Mouse (Mus musculus) adrenal gland, postnatal 10 days (tissue): Measurements from ENCODE around the gene Lin28b. TPM values are rescaled to one million over a fixed set of nuclear protein-coding genes. Genes with fewer than 3 reads are reported as not detected.
"Not testable (repeated sequence)": the region's sequence is repeated elsewhere in the genome, so short reads cannot be mapped to it uniquely, and the experiment has no call there.

Source experiments
- DNase-seq: peaks from one replicate; pipeline ENCODE4 v3.0.0; 2021; ENCODE audit warnings: mixed read lengths
- total RNA-seq, 2 experiments: library from RNA; stranded (reverse); gene quantifications; 2 replicates each; pipeline ENCODE4 v1.2.3; 2021

Gene Lin28b
- total RNA-seq, 2 experiments from 2014 or later: 0.06 to 0.15 TPM

DNA sequence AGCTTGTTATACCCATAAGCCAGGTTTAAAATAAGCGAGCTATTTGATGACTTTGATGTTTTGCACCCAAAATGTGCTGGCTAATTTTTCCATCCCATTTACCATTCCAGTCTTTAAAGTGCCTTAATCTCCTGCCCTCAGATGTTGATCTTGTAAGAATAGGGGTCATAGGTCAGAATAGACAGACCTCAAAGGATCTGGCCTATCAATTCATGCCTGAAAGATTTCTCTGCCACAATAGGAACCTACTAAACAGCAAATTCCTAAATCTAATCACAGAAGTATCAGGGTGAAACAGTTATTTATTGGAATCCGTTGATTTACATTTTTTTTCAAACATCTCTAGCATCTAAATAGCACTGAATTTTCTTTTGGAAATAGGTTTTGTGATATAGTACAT is 74.5 kb downstream of the Lin28b start:
- DNase-seq: no peak

DNA sequence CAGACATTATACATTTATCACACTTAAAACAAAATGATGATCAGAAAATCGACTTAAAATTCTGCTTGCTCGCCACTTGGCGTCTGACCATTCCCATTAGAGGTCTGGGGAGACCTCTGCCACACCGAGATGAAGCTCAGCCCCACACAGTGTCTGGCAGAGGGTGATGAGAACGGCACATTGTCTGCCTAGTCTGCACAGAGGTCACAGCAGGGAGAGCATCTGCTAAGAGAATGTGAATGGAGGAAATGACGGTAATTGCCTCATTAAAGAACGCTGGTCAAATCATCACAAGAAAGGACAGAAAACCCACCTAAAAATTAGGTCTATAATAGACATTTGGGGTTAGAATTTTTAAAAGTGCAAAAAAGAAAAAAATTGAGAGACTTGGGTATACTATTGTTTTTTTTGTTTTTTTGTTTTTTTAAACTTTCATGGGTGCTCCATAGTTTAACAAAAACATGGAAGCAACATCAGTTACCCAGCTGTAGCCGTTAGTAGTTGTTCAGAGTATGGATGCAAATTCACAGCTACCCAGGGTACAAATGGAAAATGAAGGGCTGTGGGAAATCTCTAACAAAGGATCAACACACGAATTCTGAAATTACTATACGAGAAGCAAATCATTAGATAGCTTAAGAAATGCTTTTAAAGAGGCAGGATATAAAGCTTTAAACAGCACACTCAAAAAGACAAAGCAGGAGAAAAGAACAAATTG is 75.4 kb downstream of the Lin28b start:
- no peak for DNase-seq

DNA sequence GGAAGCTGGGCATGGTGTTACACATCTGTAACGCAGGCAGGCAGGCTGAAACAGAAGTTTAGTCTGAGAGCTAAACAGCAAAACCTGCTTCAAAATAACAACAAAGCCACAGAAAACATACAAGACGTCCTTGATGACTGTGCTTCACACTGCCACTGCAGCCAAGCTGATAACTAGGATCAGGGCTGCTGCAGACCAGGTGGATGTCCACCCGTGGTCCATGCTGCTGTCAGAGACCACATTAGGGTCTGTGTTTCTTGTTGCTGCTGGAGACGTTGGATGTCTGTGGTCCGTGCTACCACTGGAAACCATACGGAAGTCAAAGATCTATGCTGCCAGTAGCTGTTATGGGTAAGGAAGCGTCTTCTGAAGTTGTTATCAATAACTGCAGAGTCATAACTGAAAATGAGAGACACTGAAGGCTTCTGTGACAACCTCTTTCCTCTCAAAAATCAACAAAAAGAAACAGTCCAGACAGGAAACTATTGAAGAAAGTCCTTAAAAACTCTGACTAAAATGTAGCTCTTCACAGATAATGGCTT is 86.4 kb downstream of the Lin28b start:
- DNase-seq: no peak

GRCm38 (mm10) chr10:45398211-45398610 is 88.0 kb downstream of the Lin28b start:
- no peak for DNase-seq

DNA sequence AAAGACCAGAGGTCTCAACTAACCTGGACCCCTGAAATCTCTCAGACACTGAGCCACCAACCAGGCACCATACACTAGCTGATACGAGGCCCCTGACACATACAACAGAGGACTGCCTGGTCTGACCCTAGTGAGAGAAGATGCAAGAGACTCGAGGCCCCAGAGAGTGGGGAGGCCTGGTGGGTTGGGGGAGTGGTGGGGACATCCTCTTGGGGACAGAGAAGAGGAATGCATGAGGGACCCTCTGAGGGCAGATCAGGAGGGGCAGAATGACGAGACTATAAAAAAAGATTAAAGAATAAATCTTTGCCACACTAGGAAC is 103.6 kb downstream of the Lin28b start:
- no peak for DNase-seq

DNA sequence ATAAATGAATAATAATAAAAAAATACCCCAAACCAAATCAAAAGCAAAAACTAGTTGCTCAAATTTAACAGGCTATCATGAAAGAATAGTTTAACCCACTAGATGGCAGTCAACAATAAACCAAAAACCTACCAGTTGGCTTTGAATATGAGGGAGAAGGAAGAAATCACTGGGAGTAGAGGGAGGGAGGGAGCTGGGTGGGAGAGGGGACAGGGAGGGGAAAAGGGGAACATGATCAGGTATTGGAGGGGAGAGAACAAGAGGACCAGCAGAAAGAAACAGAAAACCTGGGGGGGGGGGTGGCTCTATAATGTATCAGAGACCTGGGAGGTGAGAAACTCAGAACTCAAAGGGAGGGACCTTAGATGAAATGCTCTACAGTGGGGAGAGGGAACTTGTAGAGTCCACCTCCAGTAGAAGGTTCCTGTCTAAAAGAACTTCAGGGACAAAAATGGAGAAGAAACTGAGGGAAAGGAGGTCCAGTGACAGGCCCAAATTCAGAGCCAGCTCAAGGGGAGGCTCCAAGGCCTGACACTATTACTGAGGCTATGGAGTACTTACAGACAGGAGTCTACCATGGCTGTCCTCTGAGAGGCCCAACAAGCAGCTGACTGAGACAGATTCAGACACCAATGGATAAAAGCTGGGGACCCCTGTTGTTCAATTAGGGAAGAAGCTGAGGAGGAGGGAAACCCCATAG is 104.1 kb downstream of the Lin28b start:
- no peak for DNase-seq

DNA sequence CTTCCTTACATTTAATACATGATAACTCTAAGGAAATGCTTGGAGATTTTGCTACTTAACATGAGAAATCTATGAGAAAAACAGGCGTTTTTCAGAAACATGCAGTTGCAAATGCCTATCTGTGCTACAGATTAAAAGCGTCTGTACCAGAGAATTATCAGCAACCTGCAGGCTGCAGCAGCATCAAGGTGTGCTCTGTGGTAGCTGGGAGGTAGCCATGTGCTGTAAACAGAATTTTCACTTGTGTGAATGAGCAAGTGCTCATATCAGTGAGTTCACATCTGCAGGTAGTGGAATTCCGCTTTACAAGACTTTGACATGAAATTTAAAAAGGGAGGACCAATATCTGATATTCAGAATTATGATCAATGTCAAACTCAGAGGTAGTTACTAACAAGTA is 107.9 kb downstream of the Lin28b start:
- DNase-seq: no peak

- DNase-seq: peak; percentile 75
These were observed 113.1 kb downstream of the Lin28b start for GRCm38 (mm10) chr10:45372994-45373692.

DNA sequence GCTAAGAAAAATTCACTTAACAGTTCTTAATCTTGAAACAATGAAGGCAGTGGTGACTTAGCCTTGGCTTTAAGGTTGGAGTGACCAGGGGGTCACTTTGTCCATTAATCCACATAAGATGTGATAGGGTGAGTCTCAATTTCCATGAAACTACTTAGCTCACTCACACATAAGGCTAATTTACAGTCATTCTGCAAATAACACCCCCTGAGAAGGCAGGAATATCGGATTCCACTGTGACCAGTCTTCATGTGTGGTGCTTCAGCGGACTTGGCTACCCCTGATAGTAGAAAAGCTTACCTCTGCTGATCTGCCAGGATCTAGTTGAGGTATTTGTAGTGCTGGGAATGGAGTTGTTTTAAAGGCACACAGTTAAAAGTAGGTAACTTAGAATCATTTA is 115.7 kb downstream of the Lin28b start:
- no peak for DNase-seq

DNA sequence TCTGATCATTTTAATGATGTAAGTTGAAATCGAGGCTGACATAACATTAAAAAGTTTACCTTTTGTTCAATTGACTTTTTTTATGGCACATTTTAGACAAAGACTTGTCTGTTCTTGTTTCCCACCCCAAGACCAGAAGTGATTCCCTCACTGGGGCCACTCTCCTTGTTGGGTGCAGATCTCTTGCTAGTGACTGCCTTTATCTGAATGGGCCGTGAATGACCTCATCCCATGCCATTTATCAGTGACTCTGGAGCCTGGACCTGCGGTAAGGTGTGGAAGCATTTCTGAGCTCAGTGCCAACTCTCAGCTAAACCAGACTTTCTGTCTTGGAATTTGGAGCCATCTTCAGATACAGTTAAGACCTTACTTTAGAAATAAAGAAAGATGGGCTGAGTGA is 116.6 kb downstream of the Lin28b start:
- DNase-seq: no peak

DNA sequence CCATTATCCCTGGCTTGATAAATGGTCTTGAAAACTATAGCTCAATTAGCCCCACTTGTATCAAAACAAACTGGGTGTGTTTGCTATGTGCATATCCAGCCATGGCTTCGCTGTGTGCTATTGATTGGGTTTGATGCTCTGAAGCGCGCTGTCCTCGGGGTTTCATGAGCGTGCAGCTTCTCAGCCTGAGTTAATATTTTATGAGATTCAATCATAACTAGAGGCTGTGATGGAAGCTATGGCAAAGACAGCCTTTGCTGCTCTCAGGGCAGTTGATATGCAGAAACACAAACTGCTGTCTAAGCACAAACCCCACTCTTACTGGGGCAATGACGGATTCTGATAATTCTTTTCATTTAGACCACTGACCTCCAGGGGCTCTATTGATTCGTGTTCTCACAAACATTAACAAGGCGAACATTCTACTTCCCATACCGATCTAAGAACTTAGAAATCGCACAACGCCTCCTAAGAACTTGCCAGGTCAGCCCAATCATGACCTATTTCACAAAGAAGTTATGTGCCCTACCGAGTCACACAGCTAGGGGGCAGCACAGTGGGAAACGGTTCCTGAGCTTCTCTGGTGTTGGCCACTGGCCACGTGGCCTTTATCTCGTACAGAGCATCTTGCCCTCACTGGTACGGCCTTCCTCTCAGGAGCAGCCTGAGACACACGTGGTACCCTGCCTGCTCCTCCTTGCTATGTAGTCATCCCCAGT is 119.0 kb downstream of the Lin28b start:
- no peak for DNase-seq

- DNase-seq: no peak
These were observed 122.8 kb downstream of the Lin28b start for GRCm38 (mm10) chr10:45363396-45363795.

GRCm38 (mm10) chr10:45356091-45356490 is 130.1 kb downstream of the Lin28b start:
- DNase-seq: no peak

GRCm38 (mm10) chr10:45348143-45348542 is 138.1 kb downstream of the Lin28b start:
- DNase-seq: not testable (repeated sequence)

DNA sequence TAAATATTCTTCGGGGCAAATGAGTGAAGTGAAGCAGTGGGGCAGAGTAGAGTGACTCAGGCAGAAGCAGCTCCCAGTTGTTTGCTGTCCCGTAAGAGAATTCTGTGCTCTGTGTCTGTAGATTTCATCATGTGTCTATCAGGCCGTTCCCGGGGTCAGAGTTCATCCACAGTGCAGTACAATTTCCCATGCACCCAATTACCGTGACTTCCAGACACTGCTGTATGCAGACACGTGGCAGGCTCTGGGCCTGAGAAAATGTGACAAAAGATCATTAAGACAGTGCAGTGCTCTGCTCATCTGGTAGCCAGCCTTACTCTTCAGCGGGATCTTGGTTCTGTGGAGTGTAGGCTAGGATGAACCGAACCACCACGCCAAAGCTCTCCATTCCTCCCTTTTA is 141.0 kb downstream of the Lin28b start:
- no peak for DNase-seq

- no peak for DNase-seq
These were observed 141.8 kb downstream of the Lin28b start for GRCm38 (mm10) chr10:45344381-45344780.

GRCm38 (mm10) chr10:45339106-45339505 is 147.1 kb downstream of the Lin28b start:
- DNase-seq: no peak

- peak; percentile 22 for DNase-seq
These were observed 150.5 kb downstream of the Lin28b start, which contains the start of gene Bves for GRCm38 (mm10) chr10:45335434-45336422. Bves (plus strand) TSS chr10:45335772.

- no peak for DNase-seq
These were observed 151.3 kb downstream of the Lin28b start for GRCm38 (mm10) chr10:45334925-45335324.

DNA sequence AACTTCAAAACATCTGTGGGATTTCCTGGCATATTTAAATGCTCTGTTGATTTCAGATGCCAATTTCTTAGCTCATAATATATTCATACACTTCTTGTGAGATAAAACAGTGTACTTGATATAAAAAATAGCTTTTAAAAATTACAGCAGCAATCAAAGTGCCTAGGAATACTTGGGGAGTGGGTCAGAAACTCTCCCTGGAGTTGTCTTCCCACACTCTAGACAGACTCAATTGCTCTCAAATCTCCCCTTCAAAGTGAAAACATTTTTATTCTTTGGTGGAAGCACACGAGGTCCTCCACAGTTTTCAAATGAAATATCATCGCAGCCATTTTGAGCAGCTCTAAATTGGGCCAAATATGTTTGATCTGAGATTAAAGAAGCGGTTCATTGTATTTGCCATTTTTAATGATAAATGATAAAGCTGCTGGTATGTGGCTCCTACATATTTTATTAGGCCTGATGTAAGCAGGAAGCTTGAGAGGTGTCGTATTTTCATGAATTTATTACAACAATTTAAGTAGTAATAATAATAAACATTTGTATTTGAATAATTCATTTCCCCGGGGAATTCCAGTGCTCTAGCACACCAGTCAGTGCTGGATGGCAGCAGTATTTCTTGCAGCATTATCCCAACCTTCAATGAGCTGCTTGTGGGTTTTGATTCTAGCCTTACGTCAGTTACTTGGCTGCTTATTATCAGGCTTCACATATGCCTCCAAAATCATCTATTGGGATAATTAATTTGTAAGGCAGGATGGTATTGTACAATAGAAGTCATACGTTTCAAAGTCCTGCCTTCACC is 157.8 kb downstream of the Lin28b start:
- DNase-seq: no peak
